Mouse (Mus musculus): ENCODE data around the gene Kcnj4. TPM values are rescaled to one million over a fixed set of nuclear protein-coding genes. Genes with fewer than 3 reads are reported as not detected.
"Not testable (repeated sequence)": the region's sequence is repeated elsewhere in the genome, so short reads cannot be mapped to it uniquely, and the experiment has no call there.

Kcnj4 gene
- polyA plus RNA-seq, 1 experiment from 2014 or later: not detected

- Histone ChIP-seq H3K9me3 (ENCODE audit: control insufficient read depth, low read length) (no peaks in the 10 kb centered on the region), H3K36me3 (ENCODE audit: control insufficient read depth, insufficient read depth, low read length) (no peaks in the 10 kb centered on the region), H3K4me3 (ENCODE audit: low read depth, low read length) (no peak overlapping the region), H3K9ac (ENCODE audit: low read depth, low read length) (no peak overlapping the region), H3K27me3 (ENCODE audit: control insufficient read depth, insufficient read depth, low read length) (no peaks in the 10 kb centered on the region), H3K27ac (ENCODE audit: low read depth, low read length) (no peak overlapping the region), H3K4me2 (replicated peaks; ENCODE audit: low read depth, low read length) (no peak overlapping the region), H3K4me1 (replicated peaks; ENCODE audit: control insufficient read depth, insufficient read depth, low read length) (no peaks in the 10 kb centered on the region)
- DNase-seq (ENCODE audit: low spot score) (no peak), ATAC-seq (ENCODE audit: low FRiP score) (no peak)
- 87% methylated on average over 5 of the region's 5 CpGs for WGBS
These were observed 32.0 kb downstream of the Kcnj4 start for GRCm38 (mm10) chr15:79473042-79473441.

- no peaks in the 10 kb centered on the region for H3K36me3 ChIP-seq (ENCODE audit: control insufficient read depth, insufficient read depth, low read length)
- H3K9ac ChIP-seq (ENCODE audit: low read depth, low read length): no peak overlapping the region
- 52% methylated on average over 10 of the region's 10 CpGs for WGBS
- H3K4me1 ChIP-seq (replicated peaks; ENCODE audit: control insufficient read depth, insufficient read depth, low read length): no peaks in the 10 kb centered on the region
- H3K4me2 ChIP-seq (replicated peaks; ENCODE audit: low read depth, low read length): no peak overlapping the region
- peak overlapping the region; percentile 6; the same call in 1 of the 2 replicates for H3K4me3 ChIP-seq (ENCODE audit: low read depth, low read length)
- no peak for DNase-seq (ENCODE audit: low spot score)
- no peaks in the 10 kb centered on the region for H3K9me3 ChIP-seq (ENCODE audit: control insufficient read depth, low read length)
- no peaks in the 10 kb centered on the region for H3K27me3 ChIP-seq (ENCODE audit: control insufficient read depth, insufficient read depth, low read length)
- H3K27ac ChIP-seq (ENCODE audit: low read depth, low read length): no peak overlapping the region
- no peak for ATAC-seq (ENCODE audit: low FRiP score)
These were observed 33.9 kb downstream of the Kcnj4 start for GRCm38 (mm10) chr15:79471095-79471494.

- Histone ChIP-seq H3K36me3 (ENCODE audit: control insufficient read depth, insufficient read depth, low read length) (no peaks in the 10 kb centered on the region), H3K27ac (ENCODE audit: low read depth, low read length) (no peak overlapping the region), H3K4me2 (replicated peaks; ENCODE audit: low read depth, low read length) (peak overlapping the region; percentile 9; the same call in 1 of the 2 replicates), H3K4me1 (replicated peaks; ENCODE audit: control insufficient read depth, insufficient read depth, low read length) (no peaks in the 10 kb centered on the region), H3K9me3 (ENCODE audit: control insufficient read depth, low read length) (no peaks in the 10 kb centered on the region), H3K4me3 (ENCODE audit: low read depth, low read length) (peak overlapping the region; percentile 6), H3K27me3 (ENCODE audit: control insufficient read depth, insufficient read depth, low read length) (no peaks in the 10 kb centered on the region), H3K9ac (ENCODE audit: low read depth, low read length) (no peak overlapping the region)
- DNase-seq (ENCODE audit: low spot score) (peak; percentile 8), ATAC-seq (ENCODE audit: low FRiP score) (no peak)
- WGBS: 26% methylated on average over 17 of the region's 17 CpGs
These were observed 34.5 kb downstream of the Kcnj4 start for GRCm38 (mm10) chr15:79470583-79470982.

GRCm38 (mm10) chr15:79469577-79469976 lies 35.5 kb downstream of the Kcnj4 start:
- Histone ChIP-seq H3K4me1 (replicated peaks; ENCODE audit: control insufficient read depth, insufficient read depth, low read length) (no peaks in the 10 kb centered on the region), H3K4me2 (replicated peaks; ENCODE audit: low read depth, low read length) (no peak overlapping the region), H3K9ac (ENCODE audit: low read depth, low read length) (no peak overlapping the region), H3K27me3 (ENCODE audit: control insufficient read depth, insufficient read depth, low read length) (no peaks in the 10 kb centered on the region), H3K9me3 (ENCODE audit: control insufficient read depth, low read length) (no peaks in the 10 kb centered on the region), H3K36me3 (ENCODE audit: control insufficient read depth, insufficient read depth, low read length) (no peaks in the 10 kb centered on the region), H3K27ac (ENCODE audit: low read depth, low read length) (no peak overlapping the region), H3K4me3 (ENCODE audit: low read depth, low read length) (no peak overlapping the region)
- no peak for DNase-seq (ENCODE audit: low spot score)
- ATAC-seq (ENCODE audit: low FRiP score): no peak
- 68% methylated on average over 5 of the region's 5 CpGs for WGBS

GRCm38 (mm10) chr15:79466601-79467286 lies 38.3 kb downstream of the Kcnj4 start:
- Histone ChIP-seq H3K27ac (ENCODE audit: low read depth, low read length) (no peak overlapping the region), H3K9ac (ENCODE audit: low read depth, low read length) (no peak overlapping the region), H3K9me3 (ENCODE audit: control insufficient read depth, low read length) (no peaks in the 10 kb centered on the region), H3K4me1 (replicated peaks; ENCODE audit: control insufficient read depth, insufficient read depth, low read length) (no peaks in the 10 kb centered on the region), H3K4me3 (ENCODE audit: low read depth, low read length) (no peak overlapping the region), H3K4me2 (replicated peaks; ENCODE audit: low read depth, low read length) (no peak overlapping the region), H3K36me3 (ENCODE audit: control insufficient read depth, insufficient read depth, low read length) (no peaks in the 10 kb centered on the region), H3K27me3 (ENCODE audit: control insufficient read depth, insufficient read depth, low read length) (no peaks in the 10 kb centered on the region)
- DNase-seq (ENCODE audit: low spot score) (peak; percentile 91), ATAC-seq (ENCODE audit: low FRiP score) (peak; percentile 75; the same call in 1 of the 2 replicates)
- 7% methylated on average over 18 of the region's 18 CpGs for WGBS

GRCm38 (mm10) chr15:79456546-79456945 lies 48.5 kb downstream of the Kcnj4 start:
- ATAC-seq (ENCODE audit: low FRiP score) (no peak), DNase-seq (ENCODE audit: low spot score) (no peak)
- WGBS: 76% methylated on average over 6 of the region's 6 CpGs
- H3K9ac ChIP-seq (ENCODE audit: low read depth, low read length): no peak overlapping the region
- H3K36me3 ChIP-seq (ENCODE audit: control insufficient read depth, insufficient read depth, low read length): no peaks in the 10 kb centered on the region
- H3K27ac ChIP-seq (ENCODE audit: low read depth, low read length): no peak overlapping the region
- no peak overlapping the region for H3K4me2 ChIP-seq (replicated peaks; ENCODE audit: low read depth, low read length)
- H3K27me3 ChIP-seq (ENCODE audit: control insufficient read depth, insufficient read depth, low read length): no peaks in the 10 kb centered on the region; the same call in 1 of the 2 replicates
- H3K4me3 ChIP-seq (ENCODE audit: low read depth, low read length): no peak overlapping the region
- no peaks in the 10 kb centered on the region for H3K9me3 ChIP-seq (ENCODE audit: control insufficient read depth, low read length)
- H3K4me1 ChIP-seq (replicated peaks; ENCODE audit: control insufficient read depth, insufficient read depth, low read length): peaks cover 7% of the 10 kb centered on the region; the same call in 1 of the 2 replicates

GRCm38 (mm10) chr15:79456104-79456503 lies 48.9 kb downstream of the Kcnj4 start:
- H3K27ac ChIP-seq (ENCODE audit: low read depth, low read length); DNase-seq (ENCODE audit: low spot score); H3K27me3 ChIP-seq (ENCODE audit: control insufficient read depth, insufficient read depth, low read length); H3K9me3 ChIP-seq (ENCODE audit: control insufficient read depth, low read length); ATAC-seq (ENCODE audit: low FRiP score); H3K36me3 ChIP-seq (ENCODE audit: control insufficient read depth, insufficient read depth, low read length); H3K4me3 ChIP-seq (ENCODE audit: low read depth, low read length); H3K4me1 ChIP-seq (replicated peaks; ENCODE audit: control insufficient read depth, insufficient read depth, low read length); H3K9ac ChIP-seq (ENCODE audit: low read depth, low read length); H3K4me2 ChIP-seq (replicated peaks; ENCODE audit: low read depth, low read length): not testable (repeated sequence)
- WGBS: 52% methylated on average over 6 of the region's 6 CpGs

- peak; percentile 45; the same call in 1 of the 2 replicates for ATAC-seq (ENCODE audit: low FRiP score)
- Histone ChIP-seq H3K4me2 (replicated peaks; ENCODE audit: low read depth, low read length) (peak within 1 kb of the TSS; percentile 61), H3K9me3 (ENCODE audit: control insufficient read depth, low read length) (no peaks in the 10 kb centered on the region), H3K36me3 (ENCODE audit: control insufficient read depth, insufficient read depth, low read length) (no peaks in the 10 kb centered on the region), H3K4me3 (ENCODE audit: low read depth, low read length) (peak within 1 kb of the TSS; percentile 25), H3K27me3 (ENCODE audit: control insufficient read depth, insufficient read depth, low read length) (no peaks in the 10 kb centered on the region; the same call in 1 of the 2 replicates), H3K27ac (ENCODE audit: low read depth, low read length) (no peak within 1 kb of the TSS), H3K9ac (ENCODE audit: low read depth, low read length) (peak within 1 kb of the TSS; percentile 37; the same call in 1 of the 2 replicates), H3K4me1 (replicated peaks; ENCODE audit: control insufficient read depth, insufficient read depth, low read length) (peaks cover 7% of the 10 kb centered on the region; the same call in 1 of the 2 replicates)
- 3% methylated on average over 24 of the region's 24 CpGs for WGBS
- DNase-seq (ENCODE audit: low spot score): peak; percentile 75
These were observed 49.8 kb downstream of the Kcnj4 start, which contains the start of gene Csnk1e for GRCm38 (mm10) chr15:79455106-79455810. Gene Csnk1e, minus strand, starts transcription at chr15:79455566.
